Mouse (Mus musculus): ENCODE results near the gene Lamb1. TPM values are rescaled to one million over a fixed set of nuclear protein-coding genes. Genes with fewer than 3 reads are reported as not detected.

The Lamb1 gene
- polyA plus RNA-seq, 1 experiment = 23.8 TPM

- TF ChIP-seq POLR2A (IDR thresholded peaks at IDR 0.05; ENCODE audit: low read depth, low read length) (no peak), CTCF (IDR thresholded peaks at IDR 0.05; ENCODE audit: extremely low read depth, insufficient read length, insufficient replicate concordance, low read depth, low read length) (peak; percentile 52; the same call in 1 of the 2 replicates)
- H3K36me3 ChIP-seq (ENCODE audit: control insufficient read depth, insufficient read depth, low read length) = no peaks in the 10 kb centered on the region
- WGBS = 14% methylated on average over 13 of the region's 13 CpGs
- no peak overlapping the region for H3K4me3 ChIP-seq (ENCODE audit: low read depth, low read length)
- H3K27me3 ChIP-seq (ENCODE audit: control insufficient read depth, insufficient read depth, low read length) = no peaks in the 10 kb centered on the region
- peaks cover 18% of the 10 kb centered on the region; the same call in 1 of the 2 replicates for H3K4me1 ChIP-seq (ENCODE audit: control insufficient read depth, insufficient read depth, insufficient read length, low read length)
- peak overlapping the region; percentile 24; the same call in 1 of the 2 replicates for H3K27ac ChIP-seq (ENCODE audit: insufficient read depth, low read depth, low read length)
Observed at GRCm38 (mm10) chr12:31376326-31376950, 111.4 kb downstream of the Lamb1 start.

GRCm38 (mm10) chr12:31377241-31377640 lies 112.2 kb downstream of the Lamb1 start:
- WGBS = 81% methylated on average over 11 of the region's 11 CpGs
- Histone ChIP-seq H3K4me1 (ENCODE audit: control insufficient read depth, insufficient read depth, insufficient read length, low read length) (peaks cover 18% of the 10 kb centered on the region; the same call in 1 of the 2 replicates), H3K27ac (ENCODE audit: insufficient read depth, low read depth, low read length) (peak overlapping the region; percentile 88; the same call in 1 of the 2 replicates)

More at GRCm38 (mm10) chr12:31377241-31377640, 112.2 kb downstream of the Lamb1 start:
- H3K36me3 ChIP-seq (ENCODE audit: control insufficient read depth, insufficient read depth, low read length) = no peaks in the 10 kb centered on the region
- H3K4me3 ChIP-seq (ENCODE audit: low read depth, low read length) = no peak overlapping the region
- TF ChIP-seq POLR2A (IDR thresholded peaks at IDR 0.05; ENCODE audit: low read depth, low read length) (no peak), CTCF (IDR thresholded peaks at IDR 0.05; ENCODE audit: extremely low read depth, insufficient read length, insufficient replicate concordance, low read depth, low read length) (no peak)
- no peaks in the 10 kb centered on the region for H3K27me3 ChIP-seq (ENCODE audit: control insufficient read depth, insufficient read depth, low read length)

Other genes with a start within 250 kb of the Lamb1 start
- gene Fam110c, start 191.4 kb upstream of the Lamb1 start, polyA plus RNA-seq (2012; rRNA removed) = 6.4 and 10.8 TPM in 2 replicates
- not detected in 2 replicates for gene Gm6993, start 24.5 kb upstream of the Lamb1 start, polyA plus RNA-seq (2012; rRNA removed)
- gene Dld, start 86.2 kb downstream of the Lamb1 start, polyA plus RNA-seq (2012; rRNA removed) = 2.2 and 4.4 TPM in 2 replicates
- gene Slc26a3, start 125.6 kb downstream of the Lamb1 start, polyA plus RNA-seq (2012; rRNA removed) = 18.9 and 20.6 TPM in 2 replicates
- 1.8 and 4.1 TPM in 2 replicates for gene Cbll1, start 234.4 kb downstream of the Lamb1 start, polyA plus RNA-seq (2012; rRNA removed)

All from small intestine, adult 2 months (tissue).